Mouse (Mus musculus): ENCODE data around the gene Usp39. TPM values are rescaled to one million over a fixed set of nuclear protein-coding genes. Genes with fewer than 3 reads are reported as not detected.

Gene Usp39
- total RNA-seq, 4 experiments from 2014 or later, result 29.6 to 33.2 (median 32.1) TPM

DNA sequence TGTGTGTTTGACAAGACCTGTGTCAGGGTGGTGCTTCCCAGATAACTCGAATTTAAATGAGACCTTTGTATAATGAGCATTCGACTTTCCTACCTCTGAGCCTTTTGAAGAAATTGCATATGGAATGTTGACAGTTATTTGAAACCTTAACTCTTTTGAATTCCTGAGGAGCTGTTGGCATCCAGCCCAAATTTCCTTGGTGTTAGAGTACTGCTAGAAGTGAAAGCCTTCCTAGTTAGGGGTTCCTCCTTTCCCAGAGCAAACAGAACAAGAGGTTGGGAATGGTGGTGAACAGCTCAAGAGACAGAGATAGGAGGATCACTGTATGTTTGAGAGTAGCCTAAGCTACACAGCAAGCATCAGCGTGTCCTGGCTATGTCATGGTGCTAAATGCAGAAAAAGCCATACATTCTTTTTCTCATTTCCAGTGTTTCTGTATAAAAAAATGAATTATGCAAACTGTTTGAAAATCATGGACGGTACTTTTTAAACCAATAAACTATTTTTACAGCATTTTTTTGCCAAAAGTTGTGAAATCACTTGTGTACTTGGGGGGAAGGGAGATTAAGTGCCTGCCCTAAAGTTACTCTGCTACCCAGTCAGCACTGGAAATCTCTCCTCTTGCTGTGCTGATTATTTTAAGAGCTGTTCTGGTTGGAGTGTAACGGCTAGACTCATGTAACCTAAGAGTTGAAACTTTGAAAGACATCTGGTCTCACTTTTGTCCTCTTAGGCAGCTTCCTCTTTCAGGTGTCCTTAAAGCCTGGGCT, 7.8 kb upstream of the Usp39 start:
- no peak for DNase-seq (ENCODE audit: low spot score in 2 of 2)

DNA sequence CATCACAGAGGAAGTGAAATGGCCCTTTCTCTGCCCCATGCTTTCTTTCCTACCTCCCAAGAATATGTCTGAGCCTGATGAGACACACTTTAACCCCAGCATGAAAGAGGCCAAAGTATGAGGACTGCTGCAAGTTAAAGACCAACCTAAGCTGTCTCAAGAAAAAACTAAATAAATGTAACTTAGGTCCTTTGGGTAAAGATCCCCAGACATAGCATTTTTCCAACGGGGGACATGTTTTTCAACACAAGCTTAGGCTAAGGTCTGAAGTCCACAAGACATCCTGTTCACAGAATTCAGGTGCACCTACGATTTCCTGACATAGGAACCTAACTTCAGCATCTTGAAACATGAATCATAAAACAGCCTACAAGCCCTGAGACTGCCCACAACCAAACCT, 5.2 kb upstream of the Usp39 start:
- DNase-seq (ENCODE audit: low spot score in 2 of 2), result no peak

DNA sequence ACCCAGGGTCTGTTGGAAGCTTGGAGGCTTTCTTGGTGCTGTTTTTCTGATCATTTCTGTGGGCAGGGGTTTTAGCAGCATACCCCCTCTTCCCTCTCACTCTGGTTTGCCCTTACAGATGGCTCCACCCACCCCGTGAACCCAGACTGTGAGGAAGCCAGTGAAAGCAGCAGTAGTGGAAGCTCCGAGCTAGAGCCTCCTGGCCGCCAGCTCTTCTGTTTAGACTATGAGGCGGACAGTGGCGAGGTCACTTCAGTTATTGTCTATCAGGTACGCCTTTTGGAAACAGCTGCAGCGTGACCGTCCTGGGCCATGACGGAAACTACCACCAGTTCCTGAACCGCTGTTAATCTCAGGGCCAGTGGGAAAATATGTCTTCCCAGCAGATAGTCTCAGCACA, 3.4 kb upstream of the Usp39 start:
- no peak for DNase-seq (ENCODE audit: low spot score in 2 of 2)

DNA sequence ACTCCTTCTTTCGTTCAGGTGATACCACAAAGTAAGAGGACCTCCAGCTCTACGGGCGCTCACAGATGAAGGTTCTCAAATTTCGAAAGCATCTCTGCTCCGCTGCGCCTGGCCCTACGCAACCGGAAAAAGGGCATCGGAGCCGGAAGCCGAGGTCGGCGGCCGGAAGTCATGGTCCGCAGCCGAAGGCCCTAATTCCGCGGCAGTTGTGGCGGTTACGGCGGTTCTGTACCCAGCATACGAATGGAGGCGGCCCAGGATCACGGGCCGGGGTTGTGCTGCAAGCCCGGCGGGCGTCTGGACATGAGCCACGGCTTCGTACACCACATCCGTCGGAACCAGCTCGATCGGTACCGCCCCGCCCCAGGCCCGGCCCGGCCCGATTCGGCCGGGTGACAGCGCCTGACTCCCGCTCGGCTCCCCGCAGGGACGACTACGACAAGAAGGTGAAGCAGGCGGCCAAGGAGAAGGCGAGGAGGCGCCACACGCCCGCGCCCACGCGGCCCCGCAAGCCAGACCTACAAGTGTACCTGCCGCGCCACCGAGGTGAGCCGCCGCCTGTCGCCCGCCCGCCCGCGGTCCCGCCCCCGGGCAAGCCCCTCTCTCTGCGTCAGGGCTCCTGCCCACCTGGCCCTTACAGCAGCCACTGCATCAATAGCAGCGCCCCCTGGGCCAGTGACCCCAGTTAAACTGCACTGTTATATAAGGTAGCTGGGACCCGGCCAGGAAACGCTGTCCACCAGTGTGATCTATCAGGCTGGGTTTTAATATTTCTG, 2.4 kb upstream of the Usp39 start, which contains the start of gene 0610030E20Rik:
TSS of gene 0610030E20Rik (plus strand) at position 152 of the 776 bp plus-strand sequence.
- DNase-seq (ENCODE audit: low spot score in 2 of 2), result peak in 1 of 2 experiments; percentile 69

DNA sequence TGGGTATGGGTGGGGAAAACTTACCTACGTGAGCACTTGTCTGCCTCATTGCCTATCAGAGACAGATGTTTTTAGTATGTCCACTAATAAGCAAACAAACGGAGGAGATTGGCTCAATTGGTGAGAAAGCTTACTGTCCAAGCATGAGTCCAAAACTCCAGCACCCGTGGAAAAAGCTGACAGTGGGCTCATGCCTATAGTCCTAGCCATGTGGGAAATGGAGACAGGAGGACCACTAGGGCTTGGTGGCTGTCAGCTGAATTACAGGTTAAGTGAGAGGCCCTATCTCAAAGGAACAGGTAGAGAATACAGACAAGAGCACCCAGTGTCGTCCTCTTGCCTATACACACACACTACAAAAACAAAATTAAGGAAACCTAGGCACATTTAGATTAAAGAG, 1.3 kb upstream of the Usp39 start:
- no peak for DNase-seq (ENCODE audit: low spot score in 2 of 2)

DNA sequence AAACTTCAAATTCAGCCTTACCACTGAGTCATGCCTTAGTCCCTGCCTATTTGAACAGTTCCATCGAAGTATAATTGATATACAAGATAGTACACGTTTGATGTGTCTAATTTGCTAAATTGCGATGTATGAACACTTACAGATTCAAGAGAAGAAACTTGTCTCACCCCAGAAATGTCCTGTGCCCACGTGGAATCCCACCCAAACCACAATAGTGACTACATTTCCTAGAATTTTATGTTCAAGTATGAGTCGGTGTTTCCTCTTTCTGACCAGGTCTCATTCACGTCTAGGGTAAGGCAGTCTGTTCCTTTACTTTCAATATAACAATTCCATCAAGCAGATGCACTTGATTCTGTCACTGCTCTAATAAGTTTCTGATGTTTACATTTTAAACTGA, 649 bp upstream of the Usp39 start:
- DNase-seq (ENCODE audit: low spot score in 2 of 2), result no peak

DNA sequence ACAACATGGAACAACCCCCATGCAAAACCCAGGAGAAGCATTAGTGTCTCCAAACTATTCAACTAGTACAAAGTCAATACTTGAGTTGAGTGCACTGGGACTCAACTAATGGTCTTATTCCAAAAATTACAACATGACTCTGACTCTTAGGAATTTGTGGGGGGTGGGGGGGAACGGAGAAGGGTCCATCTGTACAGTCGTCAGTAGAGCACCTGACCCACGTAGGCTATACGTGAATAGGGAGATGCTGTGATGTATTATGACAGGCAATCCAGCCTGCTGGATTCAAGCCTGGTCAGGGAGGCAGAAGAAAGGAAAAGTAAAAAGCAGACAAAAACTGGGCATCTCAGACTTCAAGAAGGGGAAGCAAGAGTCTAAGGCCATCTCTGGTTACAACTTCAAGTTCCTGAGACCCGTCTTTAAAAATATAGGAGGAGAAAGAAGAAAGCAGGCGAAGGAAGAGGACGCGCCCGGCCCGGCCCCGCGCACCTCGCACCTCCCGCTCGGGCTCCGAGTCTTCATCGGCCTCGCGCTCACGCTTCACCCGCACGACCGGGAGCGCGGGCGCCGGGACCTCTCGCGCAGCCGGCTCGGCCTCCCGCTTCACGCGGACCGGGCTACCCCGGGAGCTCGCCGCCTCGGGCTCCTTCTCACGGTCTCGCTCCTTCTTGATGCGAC, 449 bp downstream of the Usp39 start:
- DNase-seq (ENCODE audit: low spot score in 2 of 2), result no peak

DNA sequence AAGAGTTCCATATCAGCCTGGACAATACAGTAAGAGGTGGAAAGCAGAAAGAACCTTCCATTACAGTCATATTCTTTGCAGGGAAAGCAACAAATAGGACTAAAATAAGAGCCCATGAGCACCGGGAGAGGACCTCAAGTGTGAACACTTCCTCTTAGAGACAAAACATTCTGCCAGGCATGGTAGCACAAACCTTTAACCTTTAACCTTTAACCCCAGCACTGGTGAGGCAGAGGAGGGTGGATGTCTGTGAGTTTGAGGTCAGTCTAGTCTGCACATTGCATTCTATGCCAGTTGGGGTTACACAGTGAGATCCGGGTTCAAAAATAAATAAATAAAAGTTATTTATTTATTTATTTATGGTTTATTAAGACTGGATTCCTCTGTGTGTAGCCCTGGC, 4.5 kb downstream of the Usp39 start:
- no peak for DNase-seq (ENCODE audit: low spot score in 2 of 2)

DNA sequence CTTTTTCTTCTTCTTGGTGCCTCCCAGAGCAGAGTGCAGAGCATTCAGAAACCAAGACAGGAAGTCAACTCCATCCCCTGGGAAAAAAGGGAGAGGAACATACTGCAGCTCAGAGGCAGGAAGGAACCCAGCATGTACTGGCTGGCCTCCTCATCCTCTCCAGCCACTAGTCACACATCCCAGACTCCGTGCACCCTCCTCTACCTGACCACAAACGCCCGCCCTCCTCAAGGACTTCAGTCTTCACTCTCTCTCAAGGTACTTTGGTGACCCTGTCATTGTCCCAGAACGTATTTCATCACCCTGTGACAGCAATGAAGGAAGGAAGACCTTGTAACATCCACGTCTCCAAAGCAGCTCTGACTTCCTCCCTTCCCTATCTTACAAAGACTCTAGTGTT, 11.9 kb downstream of the Usp39 start:
- no peak for DNase-seq (ENCODE audit: low spot score in 2 of 2)

DNA sequence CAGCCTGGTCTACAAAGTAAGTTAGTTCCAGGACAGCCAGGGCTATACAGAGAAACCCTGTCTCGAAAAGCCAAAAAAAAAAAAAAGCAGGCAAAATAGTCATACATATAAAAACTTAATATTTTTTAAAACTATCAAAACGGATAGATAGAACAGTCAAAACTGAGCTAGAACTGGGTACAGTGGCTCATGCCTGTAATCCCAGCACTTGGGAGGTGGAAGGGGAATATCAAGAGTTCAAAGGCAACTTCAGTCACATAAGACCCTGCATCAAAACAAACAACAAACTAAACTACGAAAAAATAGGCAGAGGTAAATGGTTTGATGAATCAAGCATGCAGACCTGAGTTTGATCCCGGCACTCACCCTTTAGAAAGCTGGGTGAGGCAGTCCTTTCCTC, 14.9 kb downstream of the Usp39 start:
- no peak for DNase-seq (ENCODE audit: low spot score in 2 of 2)

DNA sequence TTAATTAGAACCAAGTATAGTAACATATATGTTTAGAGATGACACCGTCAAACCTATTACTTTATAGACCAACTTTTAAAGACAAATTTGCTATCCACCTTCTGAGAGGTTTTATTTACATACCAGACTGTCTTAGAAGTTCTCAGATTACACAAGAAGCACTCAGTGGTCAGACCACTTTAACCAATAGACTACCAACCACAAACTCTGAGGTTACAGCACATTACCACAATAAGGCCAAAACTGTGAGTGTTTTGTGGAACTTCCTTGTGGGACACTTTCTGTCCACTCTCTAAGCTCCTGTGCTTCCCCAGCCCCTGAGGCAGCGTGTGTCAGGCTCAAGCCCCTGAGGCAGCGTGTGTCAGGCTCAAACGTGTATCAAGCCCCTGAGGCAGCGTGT, 16.0 kb downstream of the Usp39 start:
- DNase-seq (ENCODE audit: low spot score in 2 of 2), result no peak

DNA sequence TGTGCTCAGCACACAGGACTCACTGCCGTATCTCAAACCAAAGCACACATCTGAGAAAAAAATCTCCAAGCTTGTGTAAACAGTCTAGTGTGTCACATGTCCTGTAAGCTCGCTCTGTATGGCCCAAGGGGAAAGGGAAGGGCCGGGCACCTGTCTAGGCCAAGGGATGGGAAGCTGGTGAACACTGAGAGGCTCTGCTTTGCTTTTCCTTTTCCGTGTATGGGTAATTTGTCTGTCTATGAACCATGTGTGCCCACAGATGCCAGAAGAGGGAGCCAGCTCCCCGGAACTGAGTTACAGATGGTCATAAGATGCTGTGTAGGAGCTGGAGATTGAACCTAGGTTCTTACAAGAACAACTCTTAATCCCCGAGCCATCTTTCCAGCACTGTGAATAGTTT, 18.7 kb downstream of the Usp39 start:
- DNase-seq (ENCODE audit: low spot score in 2 of 2), result no peak

DNA sequence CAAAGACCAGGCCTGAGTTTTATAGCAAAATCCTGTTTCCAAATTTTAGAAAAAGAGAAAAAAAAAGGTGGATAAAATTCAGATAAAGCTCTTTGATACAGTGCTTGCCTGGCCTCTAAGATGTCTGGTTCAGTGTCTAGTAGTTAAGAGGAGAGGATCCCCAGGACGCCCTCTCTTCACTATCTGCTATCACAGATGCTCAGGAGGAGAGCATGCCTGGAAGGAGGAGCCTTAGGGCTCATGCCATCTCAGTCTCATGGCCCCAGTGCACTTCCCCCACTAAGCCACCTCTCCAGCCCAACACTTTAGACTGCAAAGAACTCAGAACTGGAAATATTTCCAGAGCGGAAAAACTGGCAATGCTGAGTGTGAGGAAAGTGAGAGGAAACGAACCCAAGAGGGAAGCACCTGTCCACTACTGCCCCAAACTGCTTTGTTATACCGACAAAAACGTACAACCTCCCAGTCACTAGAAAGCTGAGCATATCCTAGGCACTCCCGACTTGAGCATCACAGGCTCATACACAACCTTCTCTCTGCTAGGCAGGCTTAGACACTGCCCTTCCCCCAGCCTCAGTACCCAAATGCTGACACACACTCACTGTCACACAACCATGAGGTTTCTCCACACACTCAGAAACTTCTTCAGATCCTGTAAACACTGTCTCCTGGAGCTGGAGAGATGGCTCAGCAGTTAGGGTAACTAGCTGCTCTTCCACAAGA, 21.0 kb downstream of the Usp39 start:
- no peak for DNase-seq (ENCODE audit: low spot score in 2 of 2)

DNA sequence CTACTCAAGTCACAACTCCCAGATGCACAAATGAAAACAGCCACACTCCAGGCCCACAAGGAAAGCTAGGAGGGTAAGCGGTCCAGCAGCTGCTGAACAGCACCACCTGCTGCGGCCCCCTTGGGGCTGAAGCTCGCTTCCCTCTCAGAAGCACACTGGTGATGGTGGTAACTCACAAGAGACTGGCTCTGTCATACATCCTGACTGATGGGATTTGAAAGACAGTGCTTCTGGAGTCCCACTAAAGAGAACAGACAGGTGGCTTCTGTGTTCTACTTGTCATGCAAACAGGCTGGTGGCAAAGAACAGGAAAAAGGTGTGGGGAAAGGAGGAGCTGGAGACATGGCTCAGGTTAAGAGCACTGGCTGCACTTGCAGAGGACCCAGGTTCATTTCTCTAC, 22.0 kb downstream of the Usp39 start:
- no peak for DNase-seq (ENCODE audit: low spot score in 2 of 2)

DNA sequence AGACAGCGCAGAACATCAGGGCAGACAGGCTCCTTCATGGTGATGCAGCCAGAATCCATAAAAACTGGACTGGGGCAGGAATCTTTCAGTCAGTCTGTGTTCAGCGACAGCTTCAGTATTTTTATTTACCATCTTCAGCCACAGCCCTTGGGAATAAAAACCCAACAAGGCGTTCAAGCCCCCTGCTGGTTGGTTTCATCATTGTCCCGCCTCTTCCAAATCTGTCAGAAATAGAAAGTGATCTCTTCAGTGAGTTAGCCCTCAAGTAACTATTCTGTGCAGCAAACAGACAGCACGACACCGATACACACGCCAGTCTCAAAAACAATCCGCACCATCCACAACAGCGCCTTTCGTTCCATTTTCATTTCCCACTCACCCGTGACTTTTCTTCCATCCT, 26.0 kb downstream of the Usp39 start:
- peak in 1 of 2 experiments; percentile 14 for DNase-seq (ENCODE audit: low spot score in 2 of 2)

DNA sequence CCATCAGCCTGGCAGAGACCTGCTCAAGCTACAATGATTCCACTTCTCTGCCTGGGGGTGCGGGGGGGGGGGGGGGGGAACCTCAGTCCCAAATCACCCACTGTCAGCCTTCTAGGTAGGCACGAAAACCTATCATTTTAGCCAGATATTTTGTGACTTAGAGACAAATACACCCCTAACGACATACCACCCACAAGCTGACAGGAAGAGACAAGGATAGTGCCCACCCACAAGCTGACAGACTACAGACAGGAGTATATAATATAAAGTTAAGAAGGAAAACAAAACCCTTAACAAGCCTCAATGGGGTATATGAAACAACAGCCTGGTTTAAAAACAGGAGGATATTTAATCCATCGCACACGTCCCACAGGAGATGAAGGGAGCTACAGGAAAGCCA, 26.5 kb downstream of the Usp39 start:
- no peak for DNase-seq (ENCODE audit: low spot score in 2 of 2)

DNA sequence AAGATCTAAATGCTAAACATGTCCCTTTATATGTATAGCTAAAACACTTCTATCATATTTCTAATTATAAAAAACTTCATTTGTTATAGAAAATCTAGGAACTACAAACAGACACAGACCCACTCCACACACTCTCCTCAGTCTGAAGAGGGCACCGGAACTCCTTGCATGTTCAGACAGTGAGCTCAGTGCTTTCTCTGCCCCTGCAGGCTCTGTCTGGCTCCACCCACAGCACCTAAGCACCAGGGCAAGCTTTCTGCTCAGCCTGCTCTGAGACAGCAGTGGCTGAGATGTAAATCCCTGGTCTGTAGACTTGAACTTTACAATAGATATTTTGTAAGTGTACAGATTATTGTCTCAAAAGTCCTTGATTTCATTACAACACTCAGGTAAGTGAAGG, 28.9 kb downstream of the Usp39 start:
- DNase-seq (ENCODE audit: low spot score in 2 of 2), result no peak

DNA sequence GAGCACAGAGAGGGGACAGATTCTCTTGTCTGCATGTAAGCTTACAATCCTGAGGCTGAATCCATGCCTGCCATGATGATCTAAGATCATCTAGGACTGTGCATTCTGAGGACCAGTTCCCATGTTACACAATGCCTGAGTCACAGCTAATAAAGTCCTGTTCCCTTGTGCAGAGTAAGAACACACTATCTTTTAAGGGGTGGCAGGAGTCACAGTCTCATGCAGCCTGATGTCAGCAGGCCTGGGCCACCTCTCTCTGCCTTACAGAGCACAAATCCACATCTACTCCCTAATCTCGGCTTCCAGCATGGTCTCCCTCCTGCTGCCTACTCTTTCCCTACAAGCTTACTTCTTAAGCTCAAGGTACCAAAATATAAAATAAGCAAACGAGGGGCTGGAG, 29.6 kb downstream of the Usp39 start:
- no peak for DNase-seq (ENCODE audit: low spot score in 2 of 2)

DNA sequence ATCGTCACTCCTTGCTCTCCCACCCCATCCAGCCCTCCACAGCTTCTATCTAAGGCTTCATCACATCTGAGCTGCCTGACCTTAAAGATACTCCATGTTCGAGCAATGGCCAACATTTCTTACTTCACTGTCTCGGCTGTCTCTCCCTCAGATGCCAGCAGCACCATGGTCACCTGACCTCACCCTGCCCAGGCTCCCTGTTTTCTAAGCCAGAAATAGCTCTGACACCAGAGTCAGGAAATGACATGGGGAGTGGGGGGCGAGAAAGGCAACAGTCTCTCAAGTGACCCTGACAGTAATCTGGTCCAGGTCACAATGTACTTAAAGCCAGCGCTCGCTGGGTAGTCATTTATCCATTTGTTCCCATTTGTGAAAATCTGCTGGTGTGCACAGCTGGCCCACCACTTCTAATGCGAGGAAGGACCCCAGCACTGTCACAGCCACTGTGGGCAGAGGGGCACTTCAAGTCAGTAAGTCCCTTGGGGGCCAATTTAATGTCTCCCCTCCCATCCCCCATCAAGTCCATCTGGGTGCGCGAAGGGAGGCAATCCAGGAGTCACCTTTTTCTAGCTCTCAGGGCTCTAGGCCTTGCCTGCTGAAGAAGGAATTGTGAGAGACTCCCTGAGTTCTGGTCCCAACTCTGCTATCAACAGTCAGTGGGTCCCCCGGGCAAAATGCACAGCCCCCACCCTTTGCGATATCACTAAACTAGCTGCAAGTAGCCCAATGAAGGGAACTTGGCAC, 31.7 kb downstream of the Usp39 start:
- DNase-seq (ENCODE audit: low spot score in 2 of 2), result no peak

DNA sequence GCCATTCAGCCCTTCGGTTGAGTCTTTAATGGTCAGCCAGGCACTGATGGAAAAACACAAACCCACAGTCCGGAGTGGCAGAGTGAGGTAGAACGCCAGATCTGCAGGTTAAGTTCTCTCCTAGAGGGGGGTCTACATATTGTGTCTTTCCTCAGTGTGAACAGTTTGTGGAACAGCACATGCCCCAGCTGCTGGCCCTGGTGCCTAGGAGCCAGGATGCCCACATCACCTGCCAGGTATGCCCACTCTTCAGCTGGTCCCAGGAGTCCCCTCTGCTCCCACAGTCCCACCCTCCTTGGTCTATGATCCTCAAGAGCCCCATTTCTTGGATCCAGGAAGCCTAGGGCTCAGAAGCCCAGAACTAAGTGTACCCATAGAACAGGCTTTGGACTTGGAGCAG, 32.8 kb downstream of the Usp39 start:
- DNase-seq (ENCODE audit: low spot score in 2 of 2), result no peak

DNA sequence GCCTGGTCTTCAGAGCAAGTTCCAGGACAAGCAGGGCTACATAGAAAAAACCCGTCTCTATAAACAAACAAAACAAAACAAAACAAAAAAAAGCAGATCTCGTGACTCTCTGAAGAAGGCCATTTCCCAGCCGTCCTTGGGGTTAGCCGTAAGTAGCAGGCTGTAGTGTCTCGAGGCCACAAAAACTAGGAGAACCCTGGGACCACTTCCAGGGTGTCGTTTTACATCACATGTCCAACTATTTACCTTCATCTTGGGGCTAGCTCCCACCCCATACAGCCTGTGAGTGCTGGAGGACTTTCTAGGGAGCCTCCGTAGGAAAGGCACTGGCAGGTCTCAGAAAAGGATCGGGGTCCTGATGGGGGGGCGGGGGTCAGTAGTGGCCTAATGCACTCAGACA, 41.5 kb downstream of the Usp39 start:
- no peak for DNase-seq (ENCODE audit: low spot score in 2 of 2)

All from left cerebral cortex, adult 8-10 months (tissue).